Mouse (Mus musculus) stomach, embryonic 14.5 days (tissue): ENCODE data around the gene Skint8. TPM values are rescaled to one million over a fixed set of nuclear protein-coding genes. Genes with fewer than 3 reads are reported as not detected.
"Not testable (repeated sequence)": the region's sequence is repeated elsewhere in the genome, so short reads cannot be mapped to it uniquely, and the experiment has no call there.

Source experiments
- ATAC-seq: fragments of 200-750 bp; cut with Nextera tagmentation; 2 replicates; pipeline ENCODE4 v1.8.0; 2017; ENCODE audit warnings: low read depth, moderate TSS enrichment; ENCODE audit not compliant: insufficient number of reproducible peaks, insufficient read depth, low FRiP score
- H3K27ac ChIP-seq: fragments of 300-500 bp; sonication (generic); 2 replicates; pipeline ENCODE4 v1.5.1; 2014; ENCODE audit warnings: mild to moderate bottlenecking, low read length, moderate library complexity, mixed read lengths
- H3K27me3 ChIP-seq: fragments of 300-500 bp; sonication (generic); 2 replicates; pipeline ENCODE4 v1.6.1; 2014; ENCODE audit warnings: low read length, control low read depth, mixed read lengths; ENCODE audit not compliant: control insufficient read depth, insufficient read depth
- H3K36me3 ChIP-seq: fragments of 300-500 bp; sonication (generic); 2 replicates; pipeline ENCODE4 v1.6.1; 2014; ENCODE audit warnings: mild to moderate bottlenecking, control low read depth, low read length, moderate library complexity, mixed read lengths; ENCODE audit not compliant: control insufficient read depth, insufficient read depth
- H3K4me1 ChIP-seq: fragments of 300-500 bp; sonication (generic); 2 replicates; pipeline ENCODE4 v1.6.1; 2014; ENCODE audit warnings: low read length, control low read depth, mixed read lengths; ENCODE audit not compliant: control insufficient read depth, insufficient read depth
- H3K4me2 ChIP-seq: fragments of 300-500 bp; sonication (generic); replicated peaks from 2 replicates; pipeline ENCODE4 v1.6.1; 2014; ENCODE audit warnings: low read depth, low read length, control low read depth
- H3K4me3 ChIP-seq: fragments of 300-500 bp; sonication (generic); 2 replicates; pipeline ENCODE4 v1.5.1; 2014; ENCODE audit warnings: low read depth, low read length, control low read depth
- H3K9ac ChIP-seq: fragments of 300-500 bp; sonication (generic); replicated peaks from 2 replicates; pipeline ENCODE4 v1.6.1; 2014; ENCODE audit warnings: low read depth, mild to moderate bottlenecking, control low read depth, low read length, moderate library complexity, mixed read lengths
- H3K9me3 ChIP-seq: fragments of 300-500 bp; sonication (generic); 2 replicates; pipeline ENCODE4 v1.6.1; 2016; ENCODE audit warnings: low read depth, low read length, control low read depth; ENCODE audit not compliant: control insufficient read depth
- WGBS: fragments of 180-500 bp; shearing (Covaris S2); extraction: QIAGEN DNeasy Blood & Tissue Kit; methylation state at CpG from one replicate; pipeline ENCODE4 v1.1.7; 2014; 5-methylcytosine and 5-hydroxymethylcytosine counted together
- polyA plus RNA-seq: library from polyadenylated mRNA; unstranded; fragments of >200 nt; fragmentation: Nextera tagmentation; extraction: Ambion mirVana; gene quantifications from 2 replicates; pipeline ENCODE4 v1.2.1, GENCODE M21; 2014

Skint8 gene
- 0.14 and 0.16 TPM in 2 replicates for polyA plus RNA-seq

DNA sequence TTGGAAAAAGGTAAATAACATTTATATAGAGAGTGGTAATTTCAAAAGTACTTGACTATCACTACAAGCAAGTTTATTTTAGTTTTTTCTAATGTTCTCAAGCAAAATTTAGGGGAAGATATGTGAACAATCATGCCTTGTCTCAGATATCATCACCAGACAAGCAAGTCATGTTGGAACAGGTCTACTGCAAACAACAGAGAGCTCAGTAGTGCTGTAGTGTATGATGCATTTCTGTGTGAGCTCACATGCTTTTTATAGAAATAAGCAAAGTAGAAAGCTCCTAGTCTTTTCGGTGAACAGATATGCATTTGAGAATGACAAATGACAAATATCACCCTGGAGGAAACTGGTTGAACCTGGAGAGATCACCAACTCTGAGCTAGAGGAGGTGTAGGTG, at the start of gene Skint8:
Gene Skint8, plus strand, starts transcription at position 301 of the 400 bp plus-strand sequence.
- Histone ChIP-seq H3K4me2 (no peak within 1 kb of the TSS), H3K27ac (no peak within 1 kb of the TSS), H3K4me3 (no peak within 1 kb of the TSS), H3K36me3 (no peaks in the 10 kb centered on the region), H3K4me1 (no peaks in the 10 kb centered on the region), H3K27me3 (no peaks in the 10 kb centered on the region), H3K9ac (no peak within 1 kb of the TSS), H3K9me3 (no peaks in the 10 kb centered on the region)
- 76% methylated on average over 1 of the region's 1 CpGs for WGBS
- no peak for ATAC-seq

- Histone ChIP-seq H3K9ac (no peak overlapping the region), H3K36me3 (no peaks in the 10 kb centered on the region), H3K4me2 (no peak overlapping the region), H3K4me3 (no peak overlapping the region), H3K27me3 (no peaks in the 10 kb centered on the region), H3K4me1 (no peaks in the 10 kb centered on the region), H3K27ac (no peak overlapping the region), H3K9me3 (no peaks in the 10 kb centered on the region)
- no peak for ATAC-seq
- WGBS: 53% methylated on average over 4 of the region's 4 CpGs
Observed at GRCm38 (mm10) chr4:111880112-111880875, 38.9 kb upstream of the Skint8 start.

DNA sequence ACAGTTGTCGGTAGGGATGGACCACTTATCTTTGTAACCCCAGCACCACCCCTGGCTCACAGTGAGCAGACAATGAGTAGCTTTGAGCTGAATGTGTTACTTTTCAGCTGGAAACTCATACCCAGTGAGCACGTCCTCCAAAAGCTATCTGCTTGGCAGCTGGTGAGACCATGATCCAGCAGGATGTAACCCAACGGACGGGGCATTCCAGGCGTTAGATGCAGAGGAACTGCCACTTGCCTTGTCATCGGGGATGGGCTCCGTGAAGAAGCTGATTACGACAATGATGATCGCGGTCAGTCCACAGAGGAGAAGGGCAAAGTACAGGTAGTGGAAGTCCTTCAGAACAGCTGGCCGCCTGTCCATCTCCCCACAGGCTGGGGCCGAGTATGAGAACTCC, 35.6 kb upstream of the Skint8 start:
- no peak overlapping the region for H3K4me3 ChIP-seq
- H3K27me3 ChIP-seq: no peaks in the 10 kb centered on the region
- H3K27ac ChIP-seq: no peak overlapping the region
- no peaks in the 10 kb centered on the region for H3K36me3 ChIP-seq
- no peaks in the 10 kb centered on the region for H3K9me3 ChIP-seq
- WGBS: 87% methylated on average over 12 of the region's 12 CpGs
- no peak overlapping the region for H3K9ac ChIP-seq
- H3K4me1 ChIP-seq: no peaks in the 10 kb centered on the region
- no peak for ATAC-seq
- no peak overlapping the region for H3K4me2 ChIP-seq

- Histone ChIP-seq H3K36me3 (no peaks in the 10 kb centered on the region), H3K4me2 (peak overlapping the region; percentile 17), H3K27me3 (no peaks in the 10 kb centered on the region), H3K9ac (no peak overlapping the region), H3K4me1 (no peaks in the 10 kb centered on the region), H3K27ac (no peak overlapping the region), H3K9me3 (no peaks in the 10 kb centered on the region), H3K4me3 (no peak overlapping the region)
- peak; percentile 71; the same call in 1 of the 2 replicates for ATAC-seq
- 8% methylated on average over 7 of the region's 7 CpGs for WGBS
Observed at GRCm38 (mm10) chr4:111886018-111886417, 33.2 kb upstream of the Skint8 start.

- H3K36me3 ChIP-seq: no peaks in the 10 kb centered on the region
- H3K9ac ChIP-seq: no peak overlapping the region
- H3K27ac ChIP-seq: no peak overlapping the region
- peak; percentile 68; the same call in 1 of the 2 replicates for ATAC-seq
- H3K27me3 ChIP-seq: no peaks in the 10 kb centered on the region
- WGBS: 20% methylated on average over 4 of the region's 4 CpGs
- H3K9me3 ChIP-seq: no peaks in the 10 kb centered on the region
- no peaks in the 10 kb centered on the region for H3K4me1 ChIP-seq
- H3K4me3 ChIP-seq: no peak overlapping the region
- H3K4me2 ChIP-seq: peak overlapping the region; percentile 17; the same call in 1 of the 2 replicates
Observed at GRCm38 (mm10) chr4:111886607-111887006, 32.6 kb upstream of the Skint8 start.

DNA sequence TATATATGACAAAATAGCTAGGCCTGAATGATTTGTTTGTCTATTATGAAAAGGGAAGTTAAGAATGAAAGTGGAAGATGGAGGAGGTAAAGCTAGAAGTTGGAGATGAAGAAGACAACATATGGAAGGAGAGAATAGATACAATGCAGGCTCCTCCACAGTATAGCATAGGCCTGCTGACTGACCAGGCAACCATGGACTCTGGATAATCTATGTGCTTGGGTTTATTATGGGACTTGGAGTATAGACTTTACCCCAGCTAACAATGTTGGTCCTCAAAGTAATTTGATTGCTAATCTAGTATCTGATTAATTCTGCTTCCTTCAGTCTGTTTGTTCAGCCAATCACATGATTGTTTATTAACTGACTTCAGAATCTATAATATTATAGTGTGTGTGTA, 27.1 kb upstream of the Skint8 start:
- Histone ChIP-seq H3K4me2 (no peak overlapping the region), H3K9ac (no peak overlapping the region), H3K4me1 (no peaks in the 10 kb centered on the region), H3K27ac (no peak overlapping the region), H3K36me3 (no peaks in the 10 kb centered on the region), H3K27me3 (no peaks in the 10 kb centered on the region), H3K9me3 (no peaks in the 10 kb centered on the region), H3K4me3 (no peak overlapping the region)
- no peak for ATAC-seq

DNA sequence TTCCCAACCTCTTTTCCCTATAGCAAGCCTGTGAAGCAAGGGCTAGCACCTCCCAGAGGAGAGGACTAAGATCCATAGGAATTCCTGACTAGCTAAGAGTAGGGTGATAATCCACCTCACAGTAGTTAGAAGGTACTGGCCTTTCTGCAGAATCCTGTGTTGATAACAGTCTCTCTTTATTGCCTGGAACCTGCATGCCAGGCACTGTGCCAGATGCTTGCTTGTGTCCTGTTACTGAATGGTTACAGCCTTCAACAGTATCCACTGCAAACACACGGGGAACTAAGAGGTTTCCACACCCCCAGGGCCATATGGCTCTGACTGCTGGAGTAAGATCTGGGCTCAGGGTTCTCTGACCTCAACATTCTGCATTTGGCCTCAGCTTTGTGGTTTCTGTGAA, 21.4 kb upstream of the Skint8 start:
- no peak overlapping the region for H3K27ac ChIP-seq
- no peaks in the 10 kb centered on the region for H3K27me3 ChIP-seq
- no peak for ATAC-seq
- H3K36me3 ChIP-seq: no peaks in the 10 kb centered on the region
- no peaks in the 10 kb centered on the region for H3K4me1 ChIP-seq
- no peak overlapping the region for H3K9ac ChIP-seq
- WGBS: 32% methylated on average over 1 of the region's 1 CpGs
- H3K9me3 ChIP-seq: no peaks in the 10 kb centered on the region
- H3K4me3 ChIP-seq: no peak overlapping the region
- H3K4me2 ChIP-seq: no peak overlapping the region

GRCm38 (mm10) chr4:111898566-111898965, 20.6 kb upstream of the Skint8 start:
- Histone ChIP-seq H3K36me3 (no peaks in the 10 kb centered on the region), H3K27ac (no peak overlapping the region), H3K9ac (no peak overlapping the region), H3K4me1 (no peaks in the 10 kb centered on the region), H3K27me3 (no peaks in the 10 kb centered on the region), H3K4me2 (no peak overlapping the region), H3K9me3 (no peaks in the 10 kb centered on the region), H3K4me3 (no peak overlapping the region)
- WGBS: 64% methylated on average over 4 of the region's 4 CpGs
- ATAC-seq: no peak

DNA sequence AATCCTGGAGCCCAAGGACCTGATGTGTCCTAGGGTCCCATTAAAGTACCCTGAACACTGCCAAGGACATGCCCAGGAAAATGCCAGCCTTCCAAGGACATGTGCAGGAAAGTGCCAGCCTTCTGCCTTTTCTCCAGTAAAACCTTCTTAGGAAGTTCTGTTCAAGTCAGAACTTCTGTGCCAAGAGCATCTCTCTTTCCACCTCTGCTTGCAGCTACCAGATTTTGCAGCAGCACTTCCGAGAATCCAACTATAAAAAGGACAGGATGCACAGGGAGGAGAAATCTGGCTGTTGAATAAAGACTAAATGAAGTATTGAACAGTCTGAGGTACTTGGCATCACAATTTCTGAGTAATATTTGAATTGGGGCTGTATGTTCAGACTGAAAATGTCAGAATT, 18.7 kb upstream of the Skint8 start:
- H3K36me3 ChIP-seq, H3K4me1 ChIP-seq, H3K27me3 ChIP-seq, H3K4me3 ChIP-seq, ATAC-seq, H3K9ac ChIP-seq, H3K27ac ChIP-seq, H3K9me3 ChIP-seq, H3K4me2 ChIP-seq: not testable (repeated sequence)
- WGBS: 56% methylated on average over 1 of the region's 1 CpGs
